Comparison of ENCODE assay signal across 27 mouse cellular contexts in the genomic region with DNA sequence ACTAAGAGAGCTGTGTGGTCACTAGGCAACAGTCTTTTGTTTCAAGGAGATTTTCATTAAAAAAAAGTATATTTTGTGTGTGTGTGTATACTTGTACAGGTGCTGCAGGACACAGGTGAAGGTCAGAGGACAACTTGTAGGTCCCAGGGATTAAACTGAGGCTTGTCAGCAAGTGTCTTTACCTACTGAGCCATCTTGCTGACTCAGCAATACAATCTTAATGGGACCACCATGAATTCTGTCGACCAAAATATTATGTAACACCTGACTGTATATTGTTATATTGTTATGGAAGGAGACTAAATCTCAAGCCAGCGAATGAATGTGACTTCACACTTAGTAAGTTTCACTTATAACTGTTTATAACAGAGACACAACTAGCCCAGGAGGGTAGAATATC. TPM values are rescaled to one million over a fixed set of nuclear protein-coding genes. Genes with fewer than 3 reads are reported as not detected.
"Had no signal": no experiment of that assay in that cellular context is flagged by ENCODE, and none has a peak within 500 bp of the region (broad histone marks: within the 10 kb centered on the region; RNA-seq: fewer than 3 reads in every experiment).

No protein-coding gene starts in this region.

- H3K9me3 ChIP-seq: embryonic facial prominence, embryonic 10.5 days; embryonic facial prominence, embryonic 12.5 days; embryonic facial prominence, embryonic 13.5 days; embryonic facial prominence, embryonic 15.5 days; forebrain, embryonic 10.5 days; forebrain, embryonic 12.5 days; forebrain, embryonic 13.5 days; forebrain, embryonic 15.5 days had no signal

- H3K36me3 ChIP-seq: embryonic facial prominence, embryonic 10.5 days; embryonic facial prominence, embryonic 12.5 days; embryonic facial prominence, embryonic 13.5 days; embryonic facial prominence, embryonic 15.5 days; forebrain, embryonic 10.5 days; forebrain, embryonic 12.5 days; forebrain, embryonic 15.5 days had no signal

- DNase-seq: gastrocnemius, adult 2 months; gastrocnemius, postnatal 14 days; gastrocnemius, postnatal 25 days; gastrocnemius, postnatal 36 days; heart, adult 11 months; heart, adult 2 months had no signal

- H3K9ac ChIP-seq: embryonic facial prominence, embryonic 12.5 days; embryonic facial prominence, embryonic 13.5 days; embryonic facial prominence, embryonic 15.5 days; forebrain, embryonic 12.5 days; forebrain, embryonic 13.5 days; forebrain, embryonic 15.5 days; forebrain, postnatal 0 days had no signal

- H3K4me1 ChIP-seq: embryonic facial prominence, embryonic 10.5 days; embryonic facial prominence, embryonic 12.5 days; embryonic facial prominence, embryonic 13.5 days; embryonic facial prominence, embryonic 15.5 days; forebrain, embryonic 12.5 days; forebrain, embryonic 13.5 days; forebrain, embryonic 15.5 days had no signal

- H3K27ac ChIP-seq: embryonic facial prominence, embryonic 10.5 days; embryonic facial prominence, embryonic 12.5 days; embryonic facial prominence, embryonic 13.5 days; embryonic facial prominence, embryonic 15.5 days; forebrain, embryonic 10.5 days; forebrain, embryonic 12.5 days; forebrain, embryonic 13.5 days; forebrain, embryonic 15.5 days; gastrocnemius, adult 2 months; heart, adult 2 months had no signal

- H3K27me3 ChIP-seq: embryonic facial prominence, embryonic 12.5 days; embryonic facial prominence, embryonic 13.5 days; embryonic facial prominence, embryonic 15.5 days; forebrain, embryonic 12.5 days; forebrain, embryonic 13.5 days; forebrain, embryonic 15.5 days had no signal

- H3K4me2 ChIP-seq: embryonic facial prominence, embryonic 12.5 days; embryonic facial prominence, embryonic 13.5 days; embryonic facial prominence, embryonic 15.5 days; forebrain, embryonic 12.5 days; forebrain, embryonic 13.5 days; forebrain, embryonic 15.5 days had no signal

- H3K4me3 ChIP-seq: embryonic facial prominence, embryonic 10.5 days; embryonic facial prominence, embryonic 12.5 days; embryonic facial prominence, embryonic 13.5 days; embryonic facial prominence, embryonic 15.5 days; erythroblast, embryonic 14.5 days; forebrain, embryonic 10.5 days; forebrain, embryonic 12.5 days; forebrain, embryonic 13.5 days; forebrain, embryonic 15.5 days; gastrocnemius, adult 2 months; heart, adult 2 months had no signal

RNA-seq across cellular contexts. Expression of gene Smyd1, which starts 24.0 kb away (rescaled TPM):
- total RNA-seq: common myeloid progenitor, adult 5-6 weeks; granulocyte monocyte progenitor cell, adult 5-6 weeks had no signal
- polyA plus RNA-seq: erythroblast, embryonic 14.5 days had no signal

RNA-seq across cellular contexts. Expression of gene Cd8b1, which starts 24.5 kb away (rescaled TPM):
- total RNA-seq: common myeloid progenitor, adult 5-6 weeks; forebrain, postnatal 0 days; gastrocnemius, adult 18-20 months; gastrocnemius, adult 2 months; gastrocnemius, adult 8-10 months; gastrocnemius, postnatal 14 days; granulocyte monocyte progenitor cell, adult 5-6 weeks had no signal
- polyA plus RNA-seq: cortical plate, adult 2 months; embryonic facial prominence, embryonic 11.5 days; embryonic facial prominence, embryonic 14.5 days; embryonic facial prominence, embryonic 15.5 days; erythroblast, embryonic 14.5 days; forebrain, embryonic 11.5 days; forebrain, embryonic 12.5 days; forebrain, embryonic 14.5 days; forebrain, embryonic 15.5 days; forebrain, embryonic 16.5 days; forebrain, postnatal 0 days; frontal cortex, adult 2 months had no signal
